Mouse (Mus musculus) cerebellum, adult 2 months (tissue): ENCODE results near the gene Galnt6.

Experiments
- CTCF ChIP-seq: fragments of 200-500 bp; IDR thresholded peaks from 2 replicates; pipeline ENCODE4 v1.5.1; 2011; ENCODE audit warnings: low read depth, mild to moderate bottlenecking, control low read depth, low read length, moderate library complexity, borderline replicate concordance; ENCODE audit not compliant: insufficient read depth
- POLR2A ChIP-seq: fragments of 200-500 bp; IDR thresholded peaks from 2 replicates; pipeline ENCODE4 v1.6.1; 2011; ENCODE audit warnings: low read length, control low read depth, borderline replicate concordance; ENCODE audit not compliant: insufficient read depth

- TF ChIP-seq CTCF (no peak), POLR2A (no peak)
Observed at GRCm38 (mm10) chr15:100749751-100750538, 20.8 kb upstream of the Galnt6 start.
